Mouse (Mus musculus) C2C12 (cell line): ENCODE results near the gene Nod1.

ENCODE experiments used
- CTCF ChIP-seq: IDR thresholded peaks from one replicate; pipeline ENCODE4 v1.5.1; 2011; ENCODE audit not compliant: control insufficient read depth, insufficient read depth, insufficient read length
- MAX ChIP-seq: IDR thresholded peaks from one replicate; pipeline ENCODE4 v1.6.1; 2011; ENCODE audit warnings: mild to moderate bottlenecking, control low read depth
- USF1 ChIP-seq: IDR thresholded peaks from one replicate; pipeline ENCODE4 v1.6.1; 2011; ENCODE audit warnings: low read depth, mild to moderate bottlenecking, control low read depth, moderate library complexity

- TF ChIP-seq CTCF (no peak), MAX (no peak), USF1 (no peak)
These were observed 38.5 kb downstream of the Nod1 start for GRCm38 (mm10) chr6:54933866-54934265.
